Mouse (Mus musculus) adrenal gland, adult 18-20 months (tissue): ENCODE data around the gene Med16. TPM values are rescaled to one million over a fixed set of nuclear protein-coding genes. Genes with fewer than 3 reads are reported as not detected.
A peak's percentile ranks its signal among the peaks of the same experiment; 100 is the strongest.

Source experiments
- DNase-seq, 2 experiments: peaks; one replicate each; pipeline ENCODE4 v3.0.0; 2021 to 2022; ENCODE audit warnings: low spot score in 2 of 2
- total RNA-seq, 2 experiments: library from RNA; stranded (reverse); gene quantifications; 1 replicate in 1 of 2; 2 replicates in 1 of 2; pipeline ENCODE4 v1.2.3; 2021

Gene Med16
- total RNA-seq, 2 experiments from 2014 or later, result 32.7 to 40.7 TPM

GRCm38 (mm10) chr10:79862049-79862788, 46.5 kb downstream of the Med16 start:
- no peak for DNase-seq

- DNase-seq, result no peak
Observed at GRCm38 (mm10) chr10:79861230-79862048, 47.3 kb downstream of the Med16 start.

GRCm38 (mm10) chr10:79860079-79860911, 48.4 kb downstream of the Med16 start:
- DNase-seq, result no peak

GRCm38 (mm10) chr10:79859116-79859515, 49.6 kb downstream of the Med16 start:
- DNase-seq, result no peak

GRCm38 (mm10) chr10:79858416-79859074, 50.2 kb downstream of the Med16 start:
- peak in 1 of 2 experiments; percentile 53 for DNase-seq

GRCm38 (mm10) chr10:79857894-79858293, 50.8 kb downstream of the Med16 start:
- no peak for DNase-seq

GRCm38 (mm10) chr10:79857452-79857811, 51.3 kb downstream of the Med16 start:
- DNase-seq, result peak in 1 of 2 experiments; percentile 69

- no peak for DNase-seq
Observed at GRCm38 (mm10) chr10:79856704-79857451, 51.8 kb downstream of the Med16 start.

- no peak for DNase-seq
Observed at GRCm38 (mm10) chr10:79856280-79856679, 52.4 kb downstream of the Med16 start.

- DNase-seq, result peak in 1 of 2 experiments; percentile 37
Observed at GRCm38 (mm10) chr10:79855558-79856184, 53.1 kb downstream of the Med16 start.

GRCm38 (mm10) chr10:79854801-79855541, 53.8 kb downstream of the Med16 start:
- peak; percentile 65 to 70 for DNase-seq

- DNase-seq, result peak; percentile 97
Observed at GRCm38 (mm10) chr10:79853860-79854795, 54.6 kb downstream of the Med16 start, which contains the start of gene Ptbp1. Gene Ptbp1 (plus strand): TSS chr10:79854427.

GRCm38 (mm10) chr10:79853392-79853791, 55.3 kb downstream of the Med16 start:
- peak; percentile 93 to 94 for DNase-seq

- peak in 1 of 2 experiments; percentile 26 for DNase-seq
Observed at GRCm38 (mm10) chr10:79852827-79853226, 55.9 kb downstream of the Med16 start.

GRCm38 (mm10) chr10:79852107-79852789, 56.5 kb downstream of the Med16 start:
- DNase-seq, result peak in 1 of 2 experiments; percentile 29

- DNase-seq, result no peak
Observed at GRCm38 (mm10) chr10:79851653-79852052, 57.1 kb downstream of the Med16 start.
